13 mouse cellular contexts compared by ENCODE assay signal in genomic region chr8:112045182-112045581, GRCm38 (mm10). TPM values are rescaled to one million over a fixed set of nuclear protein-coding genes. Genes with fewer than 3 reads are reported as not detected.
DNase-seq lines count a peak whose midpoint lies in the region; ATAC-seq and TF ChIP-seq lines count a peak whose summit lies in the region.
"Had no signal": no experiment of that assay in that cellular context is flagged by ENCODE, and none has a peak within 500 bp of the region (broad histone marks: within the 10 kb centered on the region; RNA-seq: fewer than 3 reads in every experiment).

No protein-coding gene starts in this region.

- H3K4me1 ChIP-seq in bone marrow, adult 2 months (ENCODE audit: control insufficient read depth, insufficient read depth, low read length) = no peaks in the 10 kb centered on the region
- H3K4me1 ChIP-seq in midbrain, embryonic 15.5 days = no peaks in the 10 kb centered on the region
- H3K4me1 ChIP-seq: heart, embryonic 13.5 days; intestine, embryonic 15.5 days had no signal

- no peak overlapping the region for H3K27ac ChIP-seq in bone marrow, adult 2 months (ENCODE audit: control insufficient read depth, insufficient read depth, low read depth, low read length, poor library complexity)
- H3K27ac ChIP-seq in midbrain, embryonic 15.5 days = no peak overlapping the region
- H3K27ac ChIP-seq: heart, embryonic 13.5 days; intestine, embryonic 15.5 days had no signal

- peak; percentile 16 for DNase-seq in heart, postnatal 4 days
- no peak for DNase-seq in heart, postnatal 25 days (ENCODE audit: low spot score)
- peak; percentile 18 for DNase-seq in right cerebral cortex, postnatal 4 days
- DNase-seq in right cerebral cortex, adult 18-20 months = no peak
- peak; percentile 4 for DNase-seq in thymus, postnatal 25 days
- DNase-seq in embryo, embryonic 9.5 days (ENCODE audit: extremely low spot score) = no peak

- 71% methylated on average over 5 of the region's 5 CpGs for WGBS in bone marrow, adult 2 months
- whole genome bisulfite sequencing in midbrain, embryonic 15.5 days = 83% methylated on average over 5 of the region's 5 CpGs

- no peak for ATAC-seq in midbrain, embryonic 15.5 days (replicated peaks)

- no peak overlapping the region for H3K9ac ChIP-seq in midbrain, embryonic 15.5 days
- H3K9ac ChIP-seq: heart, embryonic 13.5 days; intestine, embryonic 15.5 days had no signal

- H3K4me3 ChIP-seq in bone marrow, adult 2 months (replicated peaks; ENCODE audit: control insufficient read depth, low read depth, low read length) = no peak overlapping the region
- H3K4me3 ChIP-seq in midbrain, embryonic 15.5 days = no peak overlapping the region
- H3K4me3 ChIP-seq: heart, embryonic 13.5 days; intestine, embryonic 15.5 days had no signal

- intact Hi-C loops in heart, postnatal 25 days (cut with DNase I) = loop anchor here (5.0 kb wide), 2 partner anchors 927 to 1587 kb away; no protein-coding TSS in a partner anchor

- TF ChIP-seq POLR2A in bone marrow, adult 2 months (IDR thresholded peaks at IDR 0.05; ENCODE audit: borderline replicate concordance, control insufficient read depth, low read depth, low read length) = no peak

- H3K4me2 ChIP-seq in midbrain, embryonic 15.5 days = no peak overlapping the region
- H3K4me2 ChIP-seq: heart, embryonic 13.5 days; intestine, embryonic 15.5 days; midbrain, embryonic 11.5 days had no signal

- H3K9me3 ChIP-seq in midbrain, embryonic 15.5 days = no peaks in the 10 kb centered on the region
- H3K9me3 ChIP-seq: heart, embryonic 13.5 days; intestine, embryonic 15.5 days had no signal

- 0 out of 2 replicates have a peak, but pooled peaks have one; percentile 19 for TF ChIP-seq CTCF in bone marrow, adult 2 months (IDR thresholded peaks at IDR 0.05; ENCODE audit: control insufficient read depth, insufficient read depth, low read length)

- no peaks in the 10 kb centered on the region for H3K36me3 ChIP-seq in midbrain, embryonic 15.5 days (replicated peaks)
- H3K36me3 ChIP-seq: heart, embryonic 13.5 days; intestine, embryonic 15.5 days had no signal

- H3K27me3 ChIP-seq in midbrain, embryonic 15.5 days (replicated peaks) = no peaks in the 10 kb centered on the region
- H3K27me3 ChIP-seq: heart, embryonic 13.5 days; intestine, embryonic 15.5 days had no signal

RNA-seq across cellular contexts. Expression of gene Gm6793, which starts 30.3 kb away (rescaled TPM):
- total RNA-seq in heart, postnatal 4 days (2021) = under 1 TPM in 1 of 2 experiments, not detected in 1; 0.33 TPM
- not detected for total RNA-seq in heart, postnatal 25 days (2021)
- polyA plus RNA-seq in bone marrow, adult 2 months (2011; ENCODE audit: insufficient read depth, insufficient read length, low replicate concordance, missing spikeins) = not detected in 2 replicates
- 1.0 and 1.4 TPM in 2 replicates for polyA plus RNA-seq in midbrain, embryonic 15.5 days (2015; fragmentation: Nextera tagmentation; extraction: Ambion mirVana)
- total RNA-seq: layer of hippocampus, postnatal 36 days had no signal
- polyA plus RNA-seq: liver, embryonic 16.5 days had no signal

RNA-seq across cellular contexts. Expression of gene Terf2ip, which starts 34.0 kb away (rescaled TPM):
- total RNA-seq in heart, postnatal 4 days (2021) = 10 to 100 TPM; 11.3 to 12.6 TPM
- 1 to 10 TPM; 9.9 TPM for total RNA-seq in heart, postnatal 25 days (2021)
- 5.6 and 5.9 TPM in 2 replicates for polyA plus RNA-seq in bone marrow, adult 2 months (2011; ENCODE audit: insufficient read depth, insufficient read length, low replicate concordance, missing spikeins)
- 70.0 and 72.1 TPM in 2 replicates for polyA plus RNA-seq in midbrain, embryonic 15.5 days (2015; fragmentation: Nextera tagmentation; extraction: Ambion mirVana)

RNA-seq across cellular contexts. Expression of gene Kars, which starts 34.1 kb away (rescaled TPM):
- total RNA-seq in heart, postnatal 4 days (2021) = 100 to 1,000 TPM; 100 to 105 TPM
- total RNA-seq in heart, postnatal 25 days (2021) = 10 to 100 TPM; 92.7 to 92.8 TPM
- polyA plus RNA-seq in bone marrow, adult 2 months (2011; ENCODE audit: insufficient read depth, insufficient read length, low replicate concordance, missing spikeins) = 33.7 and 50.7 TPM in 2 replicates
- 157 TPM in 2 replicates for polyA plus RNA-seq in midbrain, embryonic 15.5 days (2015; fragmentation: Nextera tagmentation; extraction: Ambion mirVana)

RNA-seq across cellular contexts. Expression of gene Adat1, which starts 53.1 kb away (rescaled TPM):
- total RNA-seq in heart, postnatal 4 days (2021) = 1 to 10 TPM; 1.4 to 1.5 TPM
- 1 to 10 TPM; 1.5 to 2.4 TPM for total RNA-seq in heart, postnatal 25 days (2021)
- polyA plus RNA-seq in bone marrow, adult 2 months (2011; ENCODE audit: insufficient read depth, insufficient read length, low replicate concordance, missing spikeins) = 2.5 and 3.3 TPM in 2 replicates
- 8.7 and 8.9 TPM in 2 replicates for polyA plus RNA-seq in midbrain, embryonic 15.5 days (2015; fragmentation: Nextera tagmentation; extraction: Ambion mirVana)

Comparison
In these comparisons a context has a peak if more than half of its experiments do, and no peak if none do; other contexts are left out.
1. DNase-seq: peak in heart, postnatal 4 days (single experiment), right cerebral cortex, postnatal 4 days (single experiment) and thymus, postnatal 25 days (single experiment); none in heart, postnatal 25 days (single experiment), right cerebral cortex, adult 18-20 months (single experiment) and embryo, embryonic 9.5 days (single experiment).